Mouse (Mus musculus): ENCODE data around the gene Dcaf4. TPM values are rescaled to one million over a fixed set of nuclear protein-coding genes. Genes with fewer than 3 reads are reported as not detected.

The Dcaf4 gene
- polyA plus RNA-seq, 1 experiment from 2014 or later, result 47.1 TPM

- no peaks in the 10 kb centered on the region for H3K27me3 ChIP-seq (ENCODE audit: control insufficient read depth, insufficient read depth, low read length)
- no peak overlapping the region for H3K27ac ChIP-seq (ENCODE audit: low read depth, low read length)
- H3K36me3 ChIP-seq (ENCODE audit: control insufficient read depth, insufficient read depth, low read length), result peaks cover 23% of the 10 kb centered on the region
- H3K4me3 ChIP-seq (ENCODE audit: low read depth, low read length), result no peak overlapping the region
- no peak overlapping the region for H3K9ac ChIP-seq (replicated peaks; ENCODE audit: low read depth, low read length)
- H3K4me2 ChIP-seq (ENCODE audit: low read depth, low read length), result no peak overlapping the region
- ATAC-seq (ENCODE audit: low read depth), result no peak
- H3K9me3 ChIP-seq (ENCODE audit: control insufficient read depth, low read length), result no peaks in the 10 kb centered on the region
- H3K4me1 ChIP-seq (ENCODE audit: control insufficient read depth, insufficient read depth, low read length), result 0 out of 2 replicates have a peak, but pooled peaks cover 4% of the 10 kb centered on the region
- WGBS, result 81% methylated on average over 2 of the region's 2 CpGs
Measured at GRCm38 (mm10) chr12:83578356-83578755, 58.1 kb downstream of the Dcaf4 start.

GRCm38 (mm10) chr12:83578896-83579569 is 58.8 kb downstream of the Dcaf4 start:
- 0 out of 2 replicates have a peak, but pooled peaks cover 4% of the 10 kb centered on the region for H3K4me1 ChIP-seq (ENCODE audit: control insufficient read depth, insufficient read depth, low read length)
- no peak for ATAC-seq (ENCODE audit: low read depth)
- H3K4me2 ChIP-seq (ENCODE audit: low read depth, low read length), result no peak overlapping the region
- WGBS, result 42% methylated on average over 3 of the region's 3 CpGs
- H3K9me3 ChIP-seq (ENCODE audit: control insufficient read depth, low read length), result no peaks in the 10 kb centered on the region
- no peak overlapping the region; the same call in 1 of the 2 replicates for H3K27ac ChIP-seq (ENCODE audit: low read depth, low read length)
- no peak overlapping the region for H3K9ac ChIP-seq (replicated peaks; ENCODE audit: low read depth, low read length)
- no peaks in the 10 kb centered on the region for H3K27me3 ChIP-seq (ENCODE audit: control insufficient read depth, insufficient read depth, low read length)
- H3K4me3 ChIP-seq (ENCODE audit: low read depth, low read length), result no peak overlapping the region
- H3K36me3 ChIP-seq (ENCODE audit: control insufficient read depth, insufficient read depth, low read length), result peaks cover 20% of the 10 kb centered on the region

- H3K27me3 ChIP-seq (ENCODE audit: control insufficient read depth, insufficient read depth, low read length), result no peaks in the 10 kb centered on the region
- ATAC-seq (ENCODE audit: low read depth), result no peak
- no peaks in the 10 kb centered on the region for H3K9me3 ChIP-seq (ENCODE audit: control insufficient read depth, low read length)
- 0 out of 2 replicates have a peak, but pooled peaks cover 4% of the 10 kb centered on the region for H3K4me1 ChIP-seq (ENCODE audit: control insufficient read depth, insufficient read depth, low read length)
- no peak overlapping the region for H3K4me3 ChIP-seq (ENCODE audit: low read depth, low read length)
- H3K4me2 ChIP-seq (ENCODE audit: low read depth, low read length), result no peak overlapping the region
- H3K36me3 ChIP-seq (ENCODE audit: control insufficient read depth, insufficient read depth, low read length), result peaks cover 16% of the 10 kb centered on the region
- no peak overlapping the region for H3K9ac ChIP-seq (replicated peaks; ENCODE audit: low read depth, low read length)
- no peak overlapping the region for H3K27ac ChIP-seq (ENCODE audit: low read depth, low read length)
- 93% methylated on average over 3 of the region's 3 CpGs for whole genome bisulfite sequencing
Measured at GRCm38 (mm10) chr12:83580283-83580682, 60.0 kb downstream of the Dcaf4 start.

GRCm38 (mm10) chr12:83582106-83582505 is 61.8 kb downstream of the Dcaf4 start:
- WGBS, result 61% methylated on average over 4 of the region's 4 CpGs
- Histone ChIP-seq H3K9ac (replicated peaks; ENCODE audit: low read depth, low read length) (no peak overlapping the region), H3K27me3 (ENCODE audit: control insufficient read depth, insufficient read depth, low read length) (no peaks in the 10 kb centered on the region), H3K4me1 (ENCODE audit: control insufficient read depth, insufficient read depth, low read length) (0 out of 2 replicates have a peak, but pooled peaks cover 4% of the 10 kb centered on the region), H3K9me3 (ENCODE audit: control insufficient read depth, low read length) (no peaks in the 10 kb centered on the region), H3K4me2 (ENCODE audit: low read depth, low read length) (no peak overlapping the region), H3K27ac (ENCODE audit: low read depth, low read length) (no peak overlapping the region), H3K36me3 (ENCODE audit: control insufficient read depth, insufficient read depth, low read length) (peaks cover 11% of the 10 kb centered on the region; the same call in 1 of the 2 replicates), H3K4me3 (ENCODE audit: low read depth, low read length) (no peak overlapping the region)
- no peak for ATAC-seq (ENCODE audit: low read depth)

- H3K9me3 ChIP-seq (ENCODE audit: control insufficient read depth, low read length), result no peaks in the 10 kb centered on the region
- WGBS, result 74% methylated on average over 4 of the region's 4 CpGs
- H3K27me3 ChIP-seq (ENCODE audit: control insufficient read depth, insufficient read depth, low read length), result no peaks in the 10 kb centered on the region
- ATAC-seq (ENCODE audit: low read depth), result no peak
- no peak overlapping the region for H3K9ac ChIP-seq (replicated peaks; ENCODE audit: low read depth, low read length)
- 0 out of 2 replicates have a peak, but pooled peaks cover 4% of the 10 kb centered on the region for H3K4me1 ChIP-seq (ENCODE audit: control insufficient read depth, insufficient read depth, low read length)
- H3K36me3 ChIP-seq (ENCODE audit: control insufficient read depth, insufficient read depth, low read length), result peaks cover 10% of the 10 kb centered on the region; the same call in 1 of the 2 replicates
- no peak overlapping the region for H3K27ac ChIP-seq (ENCODE audit: low read depth, low read length)
- H3K4me2 ChIP-seq (ENCODE audit: low read depth, low read length), result no peak overlapping the region
- H3K4me3 ChIP-seq (ENCODE audit: low read depth, low read length), result no peak overlapping the region
Measured at GRCm38 (mm10) chr12:83582747-83583146, 62.5 kb downstream of the Dcaf4 start.

GRCm38 (mm10) chr12:83586628-83587027 is 66.4 kb downstream of the Dcaf4 start:
- Histone ChIP-seq H3K4me1 (ENCODE audit: control insufficient read depth, insufficient read depth, low read length) (no peaks in the 10 kb centered on the region), H3K9me3 (ENCODE audit: control insufficient read depth, low read length) (no peaks in the 10 kb centered on the region), H3K36me3 (ENCODE audit: control insufficient read depth, insufficient read depth, low read length) (peaks cover 22% of the 10 kb centered on the region), H3K27ac (ENCODE audit: low read depth, low read length) (no peak overlapping the region), H3K4me2 (ENCODE audit: low read depth, low read length) (no peak overlapping the region), H3K9ac (replicated peaks; ENCODE audit: low read depth, low read length) (no peak overlapping the region), H3K27me3 (ENCODE audit: control insufficient read depth, insufficient read depth, low read length) (no peaks in the 10 kb centered on the region), H3K4me3 (ENCODE audit: low read depth, low read length) (no peak overlapping the region)
- no peak for ATAC-seq (ENCODE audit: low read depth)
- WGBS, result 97% methylated on average over 5 of the region's 5 CpGs

Other genes with a start within 250 kb of the Dcaf4 start
- gene Dpf3, start 32.8 kb upstream of the Dcaf4 start, polyA plus RNA-seq (2014; fragmentation: Nextera tagmentation; extraction: Ambion mirVana), result 20.2 and 29.2 TPM in 2 replicates
- 23.6 and 29.0 TPM in 2 replicates for gene Zfyve1, start 76.8 kb downstream of the Dcaf4 start, polyA plus RNA-seq (2014; fragmentation: Nextera tagmentation; extraction: Ambion mirVana)
- gene Rbm25, start 110.8 kb downstream of the Dcaf4 start, polyA plus RNA-seq (2014; fragmentation: Nextera tagmentation; extraction: Ambion mirVana), result 239 and 242 TPM in 2 replicates
- gene Psen1, start 167.7 kb downstream of the Dcaf4 start, polyA plus RNA-seq (2014; fragmentation: Nextera tagmentation; extraction: Ambion mirVana), result 81.5 and 84.3 TPM in 2 replicates
- 0.20 and 0.24 TPM in 2 replicates for gene Papln, start 243.2 kb downstream of the Dcaf4 start, polyA plus RNA-seq (2014; fragmentation: Nextera tagmentation; extraction: Ambion mirVana)

Measured in neural tube, embryonic 14.5 days (tissue).